Mouse (Mus musculus) olfactory bulb, adult 2 months (tissue): ENCODE results near the gene Klrb1c.
"Not testable (repeated sequence)": the region's sequence is repeated elsewhere in the genome, so short reads cannot be mapped to it uniquely, and the experiment has no call there.

Experiments
- CTCF ChIP-seq: fragments of 200-500 bp; IDR thresholded peaks from 2 replicates; pipeline ENCODE4 v1.5.1; 2012; ENCODE audit warnings: low read depth, mild to moderate bottlenecking, low read length, moderate library complexity; ENCODE audit not compliant: insufficient read depth
- POLR2A ChIP-seq: fragments of 200-500 bp; IDR thresholded peaks from 2 replicates; pipeline ENCODE4 v1.6.1; 2012; ENCODE audit warnings: mild to moderate bottlenecking, low read depth, low read length, moderate library complexity; ENCODE audit not compliant: insufficient read depth

DNA sequence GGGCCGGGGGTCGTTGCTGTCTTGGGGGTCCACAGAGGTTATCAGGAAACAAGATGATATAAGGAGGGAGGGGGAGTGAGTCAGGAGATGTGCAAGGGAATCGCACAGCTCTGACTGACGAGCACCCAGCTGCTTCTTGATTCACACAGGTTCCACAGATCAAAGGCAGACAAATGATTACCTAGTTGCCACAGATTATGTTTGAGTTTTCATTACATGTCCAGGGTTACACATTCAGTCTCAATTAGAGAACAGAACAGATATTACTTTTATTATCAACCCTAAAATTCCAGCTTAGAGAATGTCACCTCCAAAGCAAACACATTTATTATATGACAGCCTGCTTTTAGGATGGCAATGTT lies 33.6 kb downstream of the Klrb1c start:
- TF ChIP-seq POLR2A, CTCF: not testable (repeated sequence)
